Mouse (Mus musculus) hindbrain, embryonic 14.5 days (tissue): ENCODE measurements around the gene Msl1. TPM values are rescaled to one million over a fixed set of nuclear protein-coding genes. Genes with fewer than 3 reads are reported as not detected.

Experiments used
- ATAC-seq: fragments of 200-750 bp; cut with Nextera tagmentation; 2 replicates; pipeline ENCODE4 v1.8.0; 2017; ENCODE audit warnings: moderate number of reproducible peaks, mild to moderate bottlenecking, moderate TSS enrichment, moderate library complexity; ENCODE audit not compliant: low FRiP score
- DNase-seq: peaks from one replicate; pipeline ENCODE4 v3.0.0-alpha.2; 2015; ENCODE audit warnings: low spot score
- H3K27ac ChIP-seq: fragments of 300-500 bp; sonication (generic); 2 replicates; pipeline ENCODE4 v1.5.1; 2014; ENCODE audit warnings: mild to moderate bottlenecking, moderate library complexity
- H3K27me3 ChIP-seq: fragments of 300-500 bp; sonication (generic); 2 replicates; pipeline ENCODE4 v1.6.1; 2014; ENCODE audit warnings: mild to moderate bottlenecking, low read length, mixed read lengths; ENCODE audit not compliant: control insufficient read depth, insufficient read depth
- H3K36me3 ChIP-seq: fragments of 300-500 bp; sonication (generic); replicated peaks from 2 replicates; pipeline ENCODE4 v1.6.1; 2014; ENCODE audit not compliant: control insufficient read depth, insufficient read depth
- H3K4me1 ChIP-seq: fragments of 300-500 bp; sonication (generic); replicated peaks from 2 replicates; pipeline ENCODE4 v1.6.1; 2014; ENCODE audit warnings: antibody characterized with exemption, low read length, mixed read lengths; ENCODE audit not compliant: control insufficient read depth, insufficient read depth
- H3K4me2 ChIP-seq: fragments of 300-500 bp; sonication (generic); replicated peaks from 2 replicates; pipeline ENCODE4 v1.6.1; 2014; ENCODE audit warnings: mild to moderate bottlenecking, moderate library complexity
- H3K4me3 ChIP-seq: fragments of 300-500 bp; sonication (generic); replicated peaks from 2 replicates; pipeline ENCODE4 v1.5.1; 2014; ENCODE audit warnings: mild to moderate bottlenecking, low read length
- H3K9ac ChIP-seq: fragments of 300-500 bp; sonication (generic); 2 replicates; pipeline ENCODE4 v1.6.1; 2014
- H3K9me3 ChIP-seq: fragments of 300-500 bp; sonication (generic); 2 replicates; pipeline ENCODE4 v1.6.1; 2016; ENCODE audit warnings: low read length; ENCODE audit not compliant: control insufficient read depth
- WGBS: fragments of 180-500 bp; shearing (Covaris S2); extraction: QIAGEN DNeasy Blood & Tissue Kit; methylation state at CpG from one replicate; pipeline ENCODE4 v1.1.7; 2014; 5-methylcytosine and 5-hydroxymethylcytosine counted together
- polyA plus RNA-seq: library from polyadenylated mRNA; unstranded; fragments of >200 nt; fragmentation: Nextera tagmentation; extraction: Ambion mirVana; gene quantifications from 2 replicates; pipeline ENCODE4 v1.2.1, GENCODE M21; 2014

Gene Msl1
- polyA plus RNA-seq, 1 experiment from 2014 or later = 23.6 TPM

GRCm38 (mm10) chr11:98774582-98775347, 20.6 kb upstream of the Msl1 start, which contains the start of gene Nr1d1:
TSS of gene Nr1d1 (minus strand) at chr11:98775333.
- peaks cover 36% of the 10 kb centered on the region for H3K4me1 ChIP-seq
- peak within 1 kb of the TSS; percentile 39 for H3K4me3 ChIP-seq
- ATAC-seq (0 out of 2 replicates have a peak, but pooled peaks have one; percentile 10), DNase-seq (no peak)
- 2% methylated on average over 22 of the region's 22 CpGs for WGBS
- H3K27me3 ChIP-seq = no peaks in the 10 kb centered on the region
- H3K36me3 ChIP-seq = peaks cover 16% of the 10 kb centered on the region
- H3K4me2 ChIP-seq = peak within 1 kb of the TSS; percentile 88
- H3K27ac ChIP-seq = peak within 1 kb of the TSS; percentile 63
- peak within 1 kb of the TSS; percentile 41 for H3K9ac ChIP-seq
- no peaks in the 10 kb centered on the region for H3K9me3 ChIP-seq

GRCm38 (mm10) chr11:98775348-98776051, 19.8 kb upstream of the Msl1 start:
- H3K9ac ChIP-seq = peak overlapping the region; percentile 41

GRCm38 (mm10) chr11:98776052-98776764, 19.1 kb upstream of the Msl1 start:
- Histone ChIP-seq H3K4me3 (no peak overlapping the region), H3K9ac (no peak overlapping the region; the same call in 1 of the 2 replicates)
- WGBS = 54% methylated on average over 12 of the region's 12 CpGs

More at GRCm38 (mm10) chr11:98775348-98776051, 19.8 kb upstream of the Msl1 start:
- ATAC-seq = peak; percentile 88
- peak overlapping the region; percentile 39 for H3K4me3 ChIP-seq
- peak overlapping the region; percentile 63 for H3K27ac ChIP-seq
- H3K4me2 ChIP-seq = peak overlapping the region; percentile 88
- DNase-seq = peak; percentile 95
- no peaks in the 10 kb centered on the region for H3K27me3 ChIP-seq
- peaks cover 9% of the 10 kb centered on the region for H3K36me3 ChIP-seq
- H3K4me1 ChIP-seq = peaks cover 36% of the 10 kb centered on the region
- H3K9me3 ChIP-seq = no peaks in the 10 kb centered on the region
- 7% methylated on average over 15 of the region's 15 CpGs for WGBS

GRCm38 (mm10) chr11:98776843-98777590, 18.3 kb upstream of the Msl1 start:
- peak overlapping the region; percentile 33 for H3K27ac ChIP-seq
- WGBS = 13% methylated on average over 9 of the region's 9 CpGs
- ATAC-seq = no peak
- no peak for DNase-seq
- H3K36me3 ChIP-seq = no peaks in the 10 kb centered on the region
- H3K4me2 ChIP-seq = peak overlapping the region; percentile 13; the same call in 1 of the 2 replicates
- H3K4me1 ChIP-seq = peaks cover 42% of the 10 kb centered on the region
- H3K4me3 ChIP-seq = no peak overlapping the region
- H3K9ac ChIP-seq = no peak overlapping the region; the same call in 1 of the 2 replicates
- no peaks in the 10 kb centered on the region for H3K27me3 ChIP-seq
- H3K9me3 ChIP-seq = no peaks in the 10 kb centered on the region

More at GRCm38 (mm10) chr11:98776052-98776764, 19.1 kb upstream of the Msl1 start:
- DNase-seq (no peak), ATAC-seq (no peak)
- peaks cover 2% of the 10 kb centered on the region for H3K36me3 ChIP-seq
- no peaks in the 10 kb centered on the region for H3K27me3 ChIP-seq
- H3K4me2 ChIP-seq = peak overlapping the region; percentile 88
- H3K27ac ChIP-seq = peak overlapping the region; percentile 63
- no peaks in the 10 kb centered on the region for H3K9me3 ChIP-seq
- H3K4me1 ChIP-seq = peaks cover 36% of the 10 kb centered on the region

GRCm38 (mm10) chr11:98777888-98778287, 17.4 kb upstream of the Msl1 start:
- Histone ChIP-seq H3K4me3 (no peak overlapping the region), H3K27ac (no peak overlapping the region), H3K9ac (no peak overlapping the region), H3K36me3 (no peaks in the 10 kb centered on the region), H3K9me3 (no peaks in the 10 kb centered on the region), H3K27me3 (no peaks in the 10 kb centered on the region), H3K4me1 (peaks cover 51% of the 10 kb centered on the region), H3K4me2 (no peak overlapping the region)
- ATAC-seq (no peak), DNase-seq (no peak)

- Histone ChIP-seq H3K4me1 (peaks cover 43% of the 10 kb centered on the region), H3K27me3 (no peaks in the 10 kb centered on the region), H3K4me2 (no peak overlapping the region), H3K27ac (peak overlapping the region; percentile 73; the same call in 1 of the 2 replicates), H3K9ac (no peak overlapping the region), H3K4me3 (no peak overlapping the region), H3K9me3 (no peaks in the 10 kb centered on the region), H3K36me3 (no peaks in the 10 kb centered on the region)
- 11% methylated on average over 14 of the region's 14 CpGs for WGBS
- no peak for DNase-seq
- no peak for ATAC-seq
Measured at GRCm38 (mm10) chr11:98781851-98782512, 13.3 kb upstream of the Msl1 start.

GRCm38 (mm10) chr11:98782651-98783235, 12.6 kb upstream of the Msl1 start:
- peak overlapping the region; percentile 73 for H3K27ac ChIP-seq
- H3K9ac ChIP-seq = peak overlapping the region; percentile 45; the same call in 1 of the 2 replicates
- no peak overlapping the region for H3K4me3 ChIP-seq
- WGBS = 3% methylated on average over 17 of the region's 17 CpGs
- DNase-seq = no peak
- no peaks in the 10 kb centered on the region for H3K27me3 ChIP-seq
- H3K4me1 ChIP-seq = peaks cover 46% of the 10 kb centered on the region
- H3K36me3 ChIP-seq = no peaks in the 10 kb centered on the region
- ATAC-seq = no peak
- H3K9me3 ChIP-seq = no peaks in the 10 kb centered on the region
- H3K4me2 ChIP-seq = peak overlapping the region; percentile 44

GRCm38 (mm10) chr11:98783236-98783696, 12.1 kb upstream of the Msl1 start:
- H3K27me3 ChIP-seq = no peaks in the 10 kb centered on the region
- no peaks in the 10 kb centered on the region for H3K9me3 ChIP-seq
- WGBS = under 1% methylated on average over 20 of the region's 20 CpGs
- no peaks in the 10 kb centered on the region for H3K36me3 ChIP-seq
- ATAC-seq (peak; percentile 41), DNase-seq (no peak)
- no peak overlapping the region for H3K4me3 ChIP-seq
- peak overlapping the region; percentile 45 for H3K9ac ChIP-seq
- peak overlapping the region; percentile 73 for H3K27ac ChIP-seq
- H3K4me1 ChIP-seq = peaks cover 46% of the 10 kb centered on the region
- peak overlapping the region; percentile 44 for H3K4me2 ChIP-seq
